Mouse (Mus musculus): ENCODE results near the gene Emsy. TPM values are rescaled to one million over a fixed set of nuclear protein-coding genes. Genes with fewer than 3 reads are reported as not detected.
A peak's percentile ranks its signal among the peaks of the same experiment; 100 is the strongest.

The Emsy gene
- total RNA-seq, 2 experiments from 2014 or later: 19.7 to 22.3 TPM

GRCm38 (mm10) chr7:98567056-98567455, 89.5 kb downstream of the Emsy start:
- H3K4me3 ChIP-seq: no peak overlapping the region
- TF ChIP-seq CTCF (IDR thresholded peaks at IDR 0.05): no peak
- DNase-seq: no peak
- intact Hi-C loops (cut with DNase I): no loop called here
- no peak overlapping the region for H3K27ac ChIP-seq

GRCm38 (mm10) chr7:98564607-98565364, 91.8 kb downstream of the Emsy start:
- intact Hi-C loops (cut with DNase I): no loop called here
- no peak for DNase-seq
- Histone ChIP-seq H3K4me3 (no peak overlapping the region), H3K27ac (peak overlapping the region; percentile 38)
- no peak for TF ChIP-seq CTCF (IDR thresholded peaks at IDR 0.05)

- intact Hi-C loops (cut with DNase I): no loop called here
- H3K27ac ChIP-seq: no peak overlapping the region
- DNase-seq: no peak
- no peak overlapping the region for H3K4me3 ChIP-seq
- no peak for TF ChIP-seq CTCF (IDR thresholded peaks at IDR 0.05)
Measured at GRCm38 (mm10) chr7:98563991-98564390, 92.6 kb downstream of the Emsy start.

- H3K27ac ChIP-seq: no peak overlapping the region
- no peak for DNase-seq
- TF ChIP-seq CTCF (IDR thresholded peaks at IDR 0.05): no peak
Measured at GRCm38 (mm10) chr7:98562966-98563365, 93.6 kb downstream of the Emsy start.

GRCm38 (mm10) chr7:98562186-98562585, 94.4 kb downstream of the Emsy start:
- H3K4me3 ChIP-seq: no peak overlapping the region
- no peak for DNase-seq
- TF ChIP-seq CTCF (IDR thresholded peaks at IDR 0.05): no peak
- no peak overlapping the region for H3K27ac ChIP-seq
- intact Hi-C loops (cut with DNase I): no loop called here

More at GRCm38 (mm10) chr7:98562966-98563365, 93.6 kb downstream of the Emsy start:
- intact Hi-C loops (cut with DNase I): no loop called here
- H3K4me3 ChIP-seq: no peak overlapping the region

GRCm38 (mm10) chr7:98561556-98562164, 94.9 kb downstream of the Emsy start:
- intact Hi-C loops (cut with DNase I): no loop called here
- TF ChIP-seq CTCF (IDR thresholded peaks at IDR 0.05): no peak
- Histone ChIP-seq H3K4me3 (no peak overlapping the region), H3K27ac (no peak overlapping the region)
- no peak for DNase-seq

GRCm38 (mm10) chr7:98558128-98558921, 98.3 kb downstream of the Emsy start:
- peak overlapping the region; percentile 35; the same call in 1 of the 2 replicates for H3K27ac ChIP-seq
- TF ChIP-seq CTCF (IDR thresholded peaks at IDR 0.05): no peak
- peak; percentile 65 for DNase-seq
- intact Hi-C loops (cut with DNase I): no loop called here
- no peak overlapping the region for H3K4me3 ChIP-seq

- no peak for DNase-seq
- intact Hi-C loops (cut with DNase I): no loop called here
- no peak overlapping the region for H3K4me3 ChIP-seq
- no peak for TF ChIP-seq CTCF (IDR thresholded peaks at IDR 0.05)
- no peak overlapping the region for H3K27ac ChIP-seq
Measured at GRCm38 (mm10) chr7:98556767-98557394, 99.7 kb downstream of the Emsy start.

- TF ChIP-seq CTCF (IDR thresholded peaks at IDR 0.05): no peak
- Histone ChIP-seq H3K27ac (peak overlapping the region; percentile 46; the same call in 1 of the 2 replicates), H3K4me3 (no peak overlapping the region)
- DNase-seq: no peak
- intact Hi-C loops (cut with DNase I): no loop called here
Measured at GRCm38 (mm10) chr7:98551041-98551440, 105.5 kb downstream of the Emsy start.

GRCm38 (mm10) chr7:98550596-98550995, 106.0 kb downstream of the Emsy start:
- no peak overlapping the region for H3K4me3 ChIP-seq
- H3K27ac ChIP-seq: peak overlapping the region; percentile 68; the same call in 1 of the 2 replicates
- intact Hi-C loops (cut with DNase I): no loop called here
- TF ChIP-seq CTCF (IDR thresholded peaks at IDR 0.05): no peak
- peak; percentile 31 for DNase-seq

- H3K27ac ChIP-seq: peak overlapping the region; percentile 68
- no peak for TF ChIP-seq CTCF (IDR thresholded peaks at IDR 0.05)
- H3K4me3 ChIP-seq: no peak overlapping the region
- intact Hi-C loops (cut with DNase I): no loop called here
- peak; percentile 49 for DNase-seq
Measured at GRCm38 (mm10) chr7:98548839-98549238, 107.7 kb downstream of the Emsy start.

- no peak for TF ChIP-seq CTCF (IDR thresholded peaks at IDR 0.05)
- intact Hi-C loops (cut with DNase I): no loop called here
- H3K4me3 ChIP-seq: no peak overlapping the region
- no peak for DNase-seq
- H3K27ac ChIP-seq: peak overlapping the region; percentile 40; the same call in 1 of the 2 replicates
Measured at GRCm38 (mm10) chr7:98544556-98544955, 112.0 kb downstream of the Emsy start.
